Mouse (Mus musculus): ENCODE measurements at regions not wholly inside any gene's neighbourhood (a gene's known extent, or its start where the extent isn't known, plus 50 kb on each side); places are given as distances from the start of the nearest gene placed in this dataset.

DNA sequence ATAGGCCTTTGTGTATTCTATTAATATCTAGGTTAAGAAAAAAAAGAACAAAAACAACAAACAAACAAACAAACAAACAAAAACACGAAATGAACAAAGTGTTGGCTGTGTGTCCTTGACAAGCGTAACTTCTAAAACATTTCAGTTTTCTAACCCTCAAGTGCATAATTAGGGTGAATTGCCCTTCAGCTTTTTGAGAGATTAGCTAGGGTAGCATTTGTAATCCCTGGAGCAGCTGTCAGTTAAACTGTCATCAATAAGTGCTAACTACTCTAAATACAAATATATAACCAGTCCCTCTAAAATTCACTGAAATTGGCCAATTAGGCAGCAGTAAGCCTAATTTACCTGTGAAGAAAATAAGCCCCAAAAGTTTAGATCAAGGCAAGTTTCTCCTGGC is 467.6 kb downstream of the Gabrg2 start:
- TF ChIP-seq CTCF (IDR thresholded peaks at IDR 0.05; ENCODE audit: extremely low read depth, insufficient read depth, low read length) (no peak), POLR2A (IDR thresholded peaks at IDR 0.05; ENCODE audit: extremely low read depth, insufficient read depth, low read length) (no peak)
